Mouse (Mus musculus) testis, adult 2 months (tissue): ENCODE data around the gene Impdh1. TPM values are rescaled to one million over a fixed set of nuclear protein-coding genes. Genes with fewer than 3 reads are reported as not detected.
"Not testable (repeated sequence)": the region's sequence is repeated elsewhere in the genome, so short reads cannot be mapped to it uniquely, and the experiment has no call there.

ENCODE experiments used
- H3K27ac ChIP-seq: fragments of 200-500 bp; 2 replicates; pipeline ENCODE4 v1.5.1; 2012; ENCODE audit warnings: low read depth, low read length; ENCODE audit not compliant: control insufficient read depth, insufficient read depth
- H3K27me3 ChIP-seq: fragments of 200-500 bp; 2 replicates; pipeline ENCODE4 v1.6.1; 2012; ENCODE audit warnings: mild to moderate bottlenecking, low read length, moderate library complexity; ENCODE audit not compliant: control insufficient read depth, insufficient read depth
- H3K36me3 ChIP-seq: fragments of 200-500 bp; 2 replicates; pipeline ENCODE4 v1.6.1; 2012; ENCODE audit warnings: mild to moderate bottlenecking, low read length; ENCODE audit not compliant: control insufficient read depth, insufficient read depth
- H3K4me1 ChIP-seq: fragments of 200-500 bp; 2 replicates; pipeline ENCODE4 v1.6.1; 2012; ENCODE audit warnings: low read length; ENCODE audit not compliant: control insufficient read depth, insufficient read depth
- H3K4me3 ChIP-seq: fragments of 200-500 bp; 2 replicates; pipeline ENCODE4 v1.5.1; 2012; ENCODE audit warnings: low read depth, mild to moderate bottlenecking, low read length, moderate library complexity, mixed read lengths; ENCODE audit not compliant: control insufficient read depth
- CTCF ChIP-seq: fragments of 200-500 bp; IDR thresholded peaks from 2 replicates; pipeline ENCODE4 v1.5.1; 2012; ENCODE audit warnings: low read depth, mild to moderate bottlenecking, inconsistent platforms, low read length, moderate library complexity; ENCODE audit not compliant: control insufficient read depth, insufficient read depth, insufficient replicate concordance
- POLR2A ChIP-seq: fragments of 200-500 bp; IDR thresholded peaks from 2 replicates; pipeline ENCODE4 v1.6.1; 2012; ENCODE audit warnings: low read depth, mild to moderate bottlenecking, inconsistent platforms, low read length, moderate library complexity; ENCODE audit not compliant: control insufficient read depth
- polyA plus RNA-seq: library from polyadenylated mRNA; depleted of rRNA; stranded (reverse); fragments of >200 nt; gene quantifications from 2 replicates; pipeline ENCODE4 v1.2.3, GENCODE M21; 2012; rRNA removed

The Impdh1 gene
- polyA plus RNA-seq, 1 experiment, result 6.1 TPM

DNA sequence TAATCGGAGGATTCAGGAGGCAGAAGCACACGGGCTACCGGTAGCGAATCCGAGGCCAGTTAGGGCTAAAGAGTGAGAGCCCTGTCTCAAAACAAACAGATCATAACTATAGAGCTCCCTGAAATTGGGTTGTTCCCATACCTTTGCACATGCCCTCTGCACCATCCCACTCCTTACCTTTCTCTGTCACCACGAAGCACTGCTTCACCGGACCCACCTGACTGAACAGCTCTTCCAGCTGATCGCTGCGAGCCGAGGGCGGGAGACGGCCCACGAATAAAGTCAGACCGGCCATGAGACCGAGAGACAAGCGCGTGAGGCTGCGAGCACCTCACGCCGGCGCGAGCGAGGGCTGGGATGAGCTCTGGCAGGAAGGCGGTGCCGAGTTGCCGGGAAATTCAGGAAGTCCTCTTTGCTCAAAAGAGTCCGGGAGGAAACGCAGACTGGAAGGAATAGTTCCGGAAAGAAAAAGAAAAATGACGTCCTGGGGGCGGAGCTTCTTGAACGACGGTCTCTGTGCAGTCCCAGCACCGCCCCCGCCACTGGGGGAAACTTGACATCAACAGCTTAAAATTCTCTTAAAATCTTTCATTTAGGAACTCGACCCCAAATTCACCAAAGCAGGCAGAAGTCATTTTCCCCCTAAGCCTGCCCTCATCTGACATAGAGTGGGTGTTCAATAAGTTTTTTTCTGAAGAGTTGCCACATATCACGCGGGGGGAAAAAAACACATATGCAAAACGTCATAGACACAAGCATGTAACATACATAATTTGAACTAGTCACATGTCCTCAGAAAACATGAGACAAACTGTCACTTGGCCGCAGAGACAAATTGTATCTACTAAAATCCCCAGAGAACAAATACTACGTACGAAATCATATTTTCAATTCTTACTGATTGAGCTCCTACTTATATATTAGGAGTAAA lies 51.6 kb downstream of the Impdh1 start, which contains the start of gene Rbm28:
Gene Rbm28, minus strand, starts transcription at position 693 of the 931 bp plus-strand sequence.
- TF ChIP-seq POLR2A (peak; percentile 93), CTCF (no peak)
- H3K27ac ChIP-seq, result peak within 1 kb of the TSS; percentile 46
- H3K27me3 ChIP-seq, result no peaks in the 10 kb centered on the region

GRCm38 (mm10) chr6:29161291-29161690 lies 54.9 kb downstream of the Impdh1 start:
- not testable (repeated sequence) for H3K4me3 ChIP-seq, H3K27ac ChIP-seq, H3K4me1 ChIP-seq, H3K27me3 ChIP-seq, H3K36me3 ChIP-seq

More for the DNA sequence above, 51.6 kb downstream of the Impdh1 start, which contains the start of gene Rbm28:
- Histone ChIP-seq H3K36me3 (no peaks in the 10 kb centered on the region), H3K4me3 (peak within 1 kb of the TSS; percentile 95), H3K4me1 (no peaks in the 10 kb centered on the region; the same call in 1 of the 2 replicates)

DNA sequence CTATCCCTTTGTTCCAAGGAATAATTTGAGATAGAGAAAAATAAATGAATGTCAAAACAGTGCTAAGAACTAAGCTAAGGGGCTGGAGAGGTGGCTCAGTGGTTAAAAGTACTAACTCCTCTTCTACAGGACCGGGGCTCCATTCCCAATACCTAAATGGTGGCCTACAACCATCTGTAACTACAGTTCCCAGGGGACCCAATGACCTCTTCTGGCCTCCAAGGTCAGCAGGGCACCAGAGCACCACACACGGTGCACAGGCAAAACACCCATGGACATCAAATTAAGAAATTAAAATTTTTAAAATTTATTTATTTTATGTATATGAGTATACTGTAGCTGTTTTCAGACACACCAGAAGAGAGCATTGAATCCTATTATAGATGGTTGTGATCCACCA lies 55.4 kb downstream of the Impdh1 start:
- H3K36me3 ChIP-seq, result no peaks in the 10 kb centered on the region; the same call in 1 of the 2 replicates

DNA sequence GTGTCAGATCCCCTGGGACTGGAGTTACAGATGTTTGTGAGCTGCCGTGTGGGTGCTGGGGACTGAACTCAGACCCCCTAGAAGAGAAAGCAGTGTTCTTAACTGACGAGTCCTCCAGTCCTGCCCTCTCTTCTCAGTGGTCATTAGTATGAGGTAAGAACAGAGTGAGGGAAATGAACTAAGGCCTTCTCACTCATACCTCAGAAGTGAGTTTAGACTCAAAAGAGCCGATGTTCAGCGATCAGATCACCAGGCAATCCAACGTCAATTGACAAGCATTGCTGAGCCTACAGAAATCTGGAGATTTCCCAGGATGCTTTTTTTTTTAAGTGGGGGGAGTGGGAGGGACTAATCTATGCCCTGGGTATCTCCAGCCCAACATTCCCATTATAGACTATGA lies 59.8 kb downstream of the Impdh1 start:
- Histone ChIP-seq H3K27ac (no peak overlapping the region), H3K4me3 (no peak overlapping the region), H3K36me3 (peaks cover 7% of the 10 kb centered on the region), H3K4me1 (no peaks in the 10 kb centered on the region), H3K27me3 (no peaks in the 10 kb centered on the region)
- no peak for TF ChIP-seq POLR2A
- no peak for TF ChIP-seq CTCF

More for the DNA sequence above, 55.4 kb downstream of the Impdh1 start:
- no peaks in the 10 kb centered on the region for H3K4me1 ChIP-seq
- no peaks in the 10 kb centered on the region for H3K27me3 ChIP-seq
- H3K27ac ChIP-seq, result no peak overlapping the region
- TF ChIP-seq POLR2A (no peak), CTCF (no peak)
- no peak overlapping the region for H3K4me3 ChIP-seq

Other genes with a start within 250 kb of the Impdh1 start
- 0.99 and 1.0 TPM in 2 replicates for gene Lep, start 156.1 kb downstream of the Impdh1 start, polyA plus RNA-seq
- 27.1 and 27.5 TPM in 2 replicates for gene Rbm28, start 51.4 kb downstream of the Impdh1 start, polyA plus RNA-seq
- gene Prrt4, start 36.8 kb downstream of the Impdh1 start, polyA plus RNA-seq, result 0.48 and 0.57 TPM in 2 replicates
- 54.0 and 56.2 TPM in 2 replicates for gene Hilpda, start 56.1 kb upstream of the Impdh1 start, polyA plus RNA-seq
- 1,251 and 1,390 TPM in 2 replicates for gene Fam71f2, start 63.2 kb upstream of the Impdh1 start, polyA plus RNA-seq
- 369 and 372 TPM in 2 replicates for gene Fam71f1, start 102.8 kb upstream of the Impdh1 start, polyA plus RNA-seq
- 12.0 and 13.5 TPM in 2 replicates for gene Calu, start 131.7 kb upstream of the Impdh1 start, polyA plus RNA-seq
- gene Opn1sw, start 172.1 kb upstream of the Impdh1 start, polyA plus RNA-seq, result not detected in 2 replicates
- gene Ccdc136, start 179.9 kb upstream of the Impdh1 start, polyA plus RNA-seq, result 927 and 1,013 TPM in 2 replicates
- gene Flnc, start 216.9 kb upstream of the Impdh1 start, polyA plus RNA-seq, result 2.6 and 3.4 TPM in 2 replicates